Mouse (Mus musculus) cerebellum, adult 2 months (tissue): ENCODE results near the gene E2f3. TPM values are rescaled to one million over a fixed set of nuclear protein-coding genes. Genes with fewer than 3 reads are reported as not detected.

Experiments used
- DNase-seq, 2 experiments: peaks; one replicate each; pipeline ENCODE4 v3.0.0; 2021
- H3K27ac ChIP-seq: fragments of 200-500 bp; 2 replicates; pipeline ENCODE4 v1.5.1; 2012; ENCODE audit warnings: low read length, control low read depth, inconsistent platforms; ENCODE audit not compliant: insufficient read depth
- H3K27me3 ChIP-seq: fragments of 200-500 bp; 2 replicates; pipeline ENCODE4 v1.6.1; 2012; ENCODE audit warnings: inconsistent platforms, mild to moderate bottlenecking, low read length, moderate library complexity; ENCODE audit not compliant: control insufficient read depth, insufficient read depth
- H3K4me1 ChIP-seq: fragments of 200-500 bp; 2 replicates; pipeline ENCODE4 v1.6.1; 2011; ENCODE audit warnings: low read length; ENCODE audit not compliant: control insufficient read depth, insufficient read depth
- H3K4me3 ChIP-seq: fragments of 200-500 bp; replicated peaks from 2 replicates; pipeline ENCODE3; 2011; ENCODE audit warnings: mild to moderate bottlenecking, low read depth, low read length, control low read depth; ENCODE audit not compliant: insufficient read depth
- CTCF ChIP-seq: fragments of 200-500 bp; IDR thresholded peaks from 2 replicates; pipeline ENCODE4 v1.5.1; 2011; ENCODE audit warnings: low read depth, mild to moderate bottlenecking, control low read depth, low read length, moderate library complexity, borderline replicate concordance; ENCODE audit not compliant: insufficient read depth
- POLR2A ChIP-seq: fragments of 200-500 bp; IDR thresholded peaks from 2 replicates; pipeline ENCODE4 v1.6.1; 2011; ENCODE audit warnings: low read length, control low read depth, borderline replicate concordance; ENCODE audit not compliant: insufficient read depth
- WGBS: fragments of 180-500 bp; shearing (Covaris S2); methylation state at CpG from one replicate; pipeline ENCODE4 v1.1.7; 2018; 5-methylcytosine and 5-hydroxymethylcytosine counted together
- polyA plus RNA-seq: library from polyadenylated mRNA; depleted of rRNA; stranded (reverse); fragments of >200 nt; gene quantifications from 2 replicates; pipeline ENCODE4 v1.2.3, GENCODE M21; 2012

Gene E2f3
- polyA plus RNA-seq, 1 experiment = 10.9 TPM

- DNase-seq = no peak
- Histone ChIP-seq H3K4me3 (no peak overlapping the region), H3K4me1 (no peaks in the 10 kb centered on the region), H3K27ac (no peak overlapping the region), H3K27me3 (no peaks in the 10 kb centered on the region)
- 94% methylated on average over 8 of the region's 8 CpGs for WGBS
- no peak for TF ChIP-seq CTCF
- TF ChIP-seq POLR2A = no peak
These were observed 73.6 kb downstream of the E2f3 start for GRCm38 (mm10) chr13:29912251-29912650.

DNA sequence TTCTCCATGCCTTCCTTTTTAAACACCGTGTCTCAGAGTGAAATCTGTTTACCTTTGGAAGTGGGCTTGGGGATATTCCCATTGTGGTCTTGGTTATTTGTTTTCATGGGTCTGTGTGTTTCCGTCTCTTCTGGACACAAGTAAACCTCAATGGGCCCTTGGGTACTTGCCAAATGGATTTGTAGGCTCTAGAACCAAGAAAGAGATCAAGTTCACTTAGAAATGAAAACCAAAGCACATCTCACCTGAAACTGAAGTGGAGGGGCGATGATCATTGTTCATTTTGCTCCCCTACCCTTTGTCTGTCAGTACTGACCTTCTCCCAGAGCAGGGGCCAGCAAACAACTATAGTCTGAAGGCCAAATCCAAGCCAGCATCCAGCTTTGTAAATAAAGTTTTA, 74.7 kb downstream of the E2f3 start:
- DNase-seq = no peak
- H3K4me1 ChIP-seq = no peaks in the 10 kb centered on the region
- H3K27me3 ChIP-seq = no peaks in the 10 kb centered on the region
- H3K4me3 ChIP-seq = no peak overlapping the region
- TF ChIP-seq POLR2A (no peak), CTCF (no peak)
- no peak overlapping the region for H3K27ac ChIP-seq
- 97% methylated on average over 3 of the region's 3 CpGs for WGBS

DNA sequence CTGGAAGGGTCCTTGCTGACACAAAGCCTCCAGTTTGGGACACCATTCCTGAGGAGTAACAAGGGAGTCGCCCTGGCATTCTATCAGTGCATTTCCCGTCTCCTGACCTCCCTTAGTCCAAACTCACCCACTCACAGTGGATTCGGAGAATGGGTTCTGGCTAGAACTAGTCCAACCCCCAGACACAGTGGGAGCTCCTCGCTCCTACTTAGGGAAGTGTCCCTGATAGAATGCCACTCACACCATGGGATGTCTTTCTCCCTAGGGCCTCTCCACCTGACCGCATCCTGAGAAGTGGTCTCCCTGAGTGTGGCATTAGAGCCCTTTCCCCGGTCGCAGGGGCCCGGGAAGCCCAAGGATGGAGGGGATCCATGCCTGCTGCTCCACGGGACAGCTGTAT, 77.4 kb downstream of the E2f3 start:
- TF ChIP-seq CTCF (no peak), POLR2A (no peak)
- 97% methylated on average over 9 of the region's 9 CpGs for whole genome bisulfite sequencing
- no peak overlapping the region for H3K27ac ChIP-seq
- no peaks in the 10 kb centered on the region for H3K4me1 ChIP-seq
- H3K27me3 ChIP-seq = no peaks in the 10 kb centered on the region
- no peak for DNase-seq
- no peak overlapping the region for H3K4me3 ChIP-seq

- Histone ChIP-seq H3K27ac (no peak overlapping the region), H3K4me1 (no peaks in the 10 kb centered on the region), H3K27me3 (no peaks in the 10 kb centered on the region), H3K4me3 (no peak overlapping the region)
- no peak for TF ChIP-seq POLR2A
- no peak for TF ChIP-seq CTCF
- DNase-seq = no peak
- WGBS = 96% methylated on average over 9 of the region's 9 CpGs
These were observed 77.9 kb downstream of the E2f3 start for GRCm38 (mm10) chr13:29907995-29908394.

- DNase-seq = no peak
- no peak for TF ChIP-seq CTCF
- no peak for TF ChIP-seq POLR2A
- no peaks in the 10 kb centered on the region for H3K27me3 ChIP-seq
- 91% methylated on average over 10 of the region's 10 CpGs for WGBS
- no peaks in the 10 kb centered on the region for H3K4me1 ChIP-seq
- no peak overlapping the region for H3K27ac ChIP-seq
- H3K4me3 ChIP-seq = no peak overlapping the region
These were observed 79.1 kb downstream of the E2f3 start for GRCm38 (mm10) chr13:29906734-29907133.

DNA sequence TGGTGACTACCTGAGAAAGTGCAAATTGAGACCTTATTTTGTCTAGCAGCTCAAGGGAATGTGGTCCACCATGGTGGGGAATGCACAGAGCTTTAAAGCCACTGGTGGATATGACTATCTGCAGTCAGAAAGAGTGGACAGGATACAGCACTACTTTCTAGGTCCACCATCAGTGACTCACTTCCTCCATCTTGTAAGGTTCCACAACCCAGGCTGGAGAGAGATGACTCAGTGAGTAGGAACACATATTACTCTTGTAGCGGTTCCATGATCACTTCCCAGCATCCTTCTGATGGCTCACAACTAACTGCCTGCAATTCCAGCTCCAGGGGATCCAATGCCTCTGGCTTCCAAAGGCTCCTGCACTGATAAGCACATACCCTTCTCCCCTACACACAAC, 82.5 kb downstream of the E2f3 start:
- no peak for DNase-seq
- H3K27ac ChIP-seq = no peak overlapping the region
- H3K4me3 ChIP-seq = no peak overlapping the region
- no peaks in the 10 kb centered on the region for H3K27me3 ChIP-seq
- no peaks in the 10 kb centered on the region for H3K4me1 ChIP-seq
- TF ChIP-seq CTCF = no peak
- no peak for TF ChIP-seq POLR2A
- 100% methylated on average over 1 of the region's 1 CpGs for WGBS

- TF ChIP-seq CTCF (no peak), POLR2A (no peak)
- 95% methylated on average over 1 of the region's 1 CpGs for WGBS
- Histone ChIP-seq H3K27ac (no peak overlapping the region), H3K27me3 (no peaks in the 10 kb centered on the region), H3K4me3 (no peak overlapping the region), H3K4me1 (no peaks in the 10 kb centered on the region)
- DNase-seq = no peak
These were observed 83.2 kb downstream of the E2f3 start for GRCm38 (mm10) chr13:29902676-29903075.

DNA sequence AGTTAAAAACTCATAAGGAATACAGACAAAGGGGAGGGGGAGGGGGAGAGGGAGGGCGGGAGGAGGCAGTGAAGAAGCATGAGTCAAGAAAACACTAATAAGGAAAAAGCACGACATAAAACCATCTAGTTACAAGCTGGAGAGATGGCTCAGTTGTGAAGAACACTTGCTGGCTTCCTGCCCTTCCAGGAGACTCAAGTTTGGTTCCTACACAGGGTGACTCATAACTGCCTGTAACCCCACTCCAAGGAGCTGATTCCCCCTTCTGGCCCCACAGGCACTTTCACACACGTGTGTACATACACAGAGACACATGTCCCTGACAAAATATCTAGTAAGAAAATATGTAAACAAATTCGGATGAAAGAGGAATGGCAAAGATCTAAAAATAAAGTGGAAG, 84.2 kb downstream of the E2f3 start:
- DNase-seq = no peak
- no peak for TF ChIP-seq CTCF
- no peak for TF ChIP-seq POLR2A
- 83% methylated on average over 4 of the region's 4 CpGs for WGBS

GRCm38 (mm10) chr13:29866780-29867179, 119.1 kb downstream of the E2f3 start:
- Histone ChIP-seq H3K4me3 (no peak overlapping the region), H3K27ac (no peak overlapping the region), H3K4me1 (no peaks in the 10 kb centered on the region), H3K27me3 (no peaks in the 10 kb centered on the region)
- TF ChIP-seq POLR2A (no peak), CTCF (no peak)
- WGBS = 99% methylated on average over 3 of the region's 3 CpGs
- no peak for DNase-seq

More for the DNA sequence above, 84.2 kb downstream of the E2f3 start:
- Histone ChIP-seq H3K27me3 (no peaks in the 10 kb centered on the region), H3K4me1 (no peaks in the 10 kb centered on the region), H3K27ac (no peak overlapping the region), H3K4me3 (no peak overlapping the region)

DNA sequence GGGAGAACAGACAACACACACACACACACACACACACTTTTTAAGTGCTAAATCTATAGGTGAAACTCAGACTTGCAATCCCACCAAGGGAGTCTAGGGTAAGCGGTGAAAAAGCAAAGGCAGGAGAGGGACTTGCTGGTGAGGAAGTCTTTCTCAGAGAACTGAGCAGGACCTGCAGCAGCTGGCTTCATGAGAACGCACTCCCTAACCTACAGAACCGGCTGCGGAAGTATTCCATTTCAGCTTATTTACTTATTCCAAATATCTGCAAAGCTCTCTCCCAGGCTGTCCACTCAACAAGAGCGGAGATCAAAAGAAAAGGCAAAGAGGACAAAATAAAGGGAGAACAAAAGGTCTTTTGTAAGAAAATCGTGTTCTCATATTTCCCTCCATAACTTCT, 121.5 kb downstream of the E2f3 start:
- H3K27me3 ChIP-seq = no peaks in the 10 kb centered on the region
- H3K4me3 ChIP-seq = no peak overlapping the region
- no peak for TF ChIP-seq POLR2A
- 68% methylated on average over 6 of the region's 6 CpGs for WGBS
- no peak for DNase-seq
- no peak overlapping the region for H3K27ac ChIP-seq
- no peaks in the 10 kb centered on the region for H3K4me1 ChIP-seq
